Mouse (Mus musculus): Measurements from ENCODE around the gene Sned1. TPM values are rescaled to one million over a fixed set of nuclear protein-coding genes. Genes with fewer than 3 reads are reported as not detected.

The Sned1 gene
- polyA plus RNA-seq, 1 experiment from 2014 or later, result 7.5 TPM

DNA sequence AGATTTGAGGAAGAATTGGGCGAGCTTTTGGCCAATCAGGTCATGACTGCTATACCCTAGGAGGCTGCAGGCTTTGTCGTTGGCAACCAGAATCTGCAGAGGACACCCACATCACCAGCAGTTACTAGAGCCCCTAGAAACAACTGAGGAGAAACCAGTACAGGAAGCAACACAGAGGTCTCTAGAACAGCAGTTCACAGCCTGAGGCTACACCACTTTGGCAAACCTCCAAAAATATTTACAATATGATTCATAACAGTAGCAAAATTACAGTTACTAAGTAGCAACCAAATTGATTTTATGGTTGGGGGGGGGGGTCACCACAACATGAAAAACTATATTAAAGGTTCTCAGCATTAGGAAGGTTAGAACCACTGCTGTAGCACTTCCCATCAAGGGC lies 99.0 kb downstream of the Sned1 start:
- no peaks in the 10 kb centered on the region for H3K27me3 ChIP-seq (replicated peaks)
- no peak overlapping the region for H3K27ac ChIP-seq (replicated peaks)
- no peaks in the 10 kb centered on the region for H3K9me3 ChIP-seq (replicated peaks)
- H3K4me2 ChIP-seq, result no peak overlapping the region
- no peak overlapping the region for H3K4me3 ChIP-seq (replicated peaks)
- 89% methylated on average over 2 of the region's 2 CpGs for WGBS
- no peaks in the 10 kb centered on the region for H3K4me1 ChIP-seq
- peaks cover 6% of the 10 kb centered on the region for H3K36me3 ChIP-seq
- no peak for ATAC-seq (ENCODE audit: low FRiP score)
- H3K9ac ChIP-seq (replicated peaks), result no peak overlapping the region

DNA sequence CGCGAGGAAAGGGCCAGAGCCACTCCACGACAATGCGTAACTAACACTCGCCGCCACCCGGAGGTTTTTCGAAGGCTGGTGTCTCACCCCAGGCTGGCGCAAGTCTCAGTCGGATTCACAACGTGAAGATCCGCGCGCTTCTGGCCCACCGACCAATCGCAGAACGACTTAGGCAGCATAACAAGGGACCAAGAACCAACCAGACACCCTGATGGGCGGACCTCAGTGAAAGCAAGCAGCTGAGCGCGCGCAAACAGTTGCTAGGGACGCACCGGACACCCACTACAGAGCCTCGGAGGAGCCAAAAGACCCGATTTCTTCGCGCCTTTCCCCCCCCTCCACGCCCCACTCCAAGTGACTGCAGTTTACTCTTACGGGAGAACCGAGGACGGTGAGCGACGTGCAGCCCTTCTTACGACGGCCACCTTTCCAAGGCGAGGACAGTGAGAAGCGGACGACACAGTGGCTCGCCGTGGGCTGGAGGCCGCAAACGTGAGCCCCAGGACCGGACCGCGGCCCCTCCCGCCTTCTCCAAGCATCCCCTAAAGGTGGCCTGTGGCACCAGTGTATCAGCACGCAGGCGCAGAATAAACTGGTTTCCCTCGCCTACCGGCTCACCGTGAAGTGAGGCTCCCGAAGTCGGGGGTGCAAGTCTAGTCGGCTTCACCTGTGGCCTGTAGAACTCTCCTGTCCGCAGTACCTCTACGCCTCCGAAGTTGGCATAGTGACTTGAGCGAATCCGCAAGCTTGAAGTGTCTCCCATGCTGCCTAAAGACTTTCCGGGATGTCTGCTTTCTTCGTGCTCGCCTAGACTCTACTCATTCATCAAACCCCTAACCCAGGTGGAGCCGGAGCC lies 107.2 kb downstream of the Sned1 start, which contains the start of the genes Ppp1r7 and Pask:
Gene Ppp1r7, plus strand, starts transcription at position 207 of the 856 bp plus-strand sequence.
Gene Pask, minus strand, starts transcription at position 835 of the 856 bp plus-strand sequence.
- Histone ChIP-seq H3K4me3 (replicated peaks) (peak within 1 kb of the TSS; percentile 75), H3K36me3 (peaks cover 14% of the 10 kb centered on the region), H3K27me3 (replicated peaks) (no peaks in the 10 kb centered on the region), H3K9ac (replicated peaks) (peak within 1 kb of the TSS; percentile 78), H3K4me2 (peak within 1 kb of the TSS; percentile 93), H3K4me1 (peaks cover 24% of the 10 kb centered on the region), H3K9me3 (replicated peaks) (no peaks in the 10 kb centered on the region), H3K27ac (replicated peaks) (peak within 1 kb of the TSS; percentile 73)
- WGBS, result under 1% methylated on average over 63 of the region's 63 CpGs
- ATAC-seq (ENCODE audit: low FRiP score), result peak; percentile 97

DNA sequence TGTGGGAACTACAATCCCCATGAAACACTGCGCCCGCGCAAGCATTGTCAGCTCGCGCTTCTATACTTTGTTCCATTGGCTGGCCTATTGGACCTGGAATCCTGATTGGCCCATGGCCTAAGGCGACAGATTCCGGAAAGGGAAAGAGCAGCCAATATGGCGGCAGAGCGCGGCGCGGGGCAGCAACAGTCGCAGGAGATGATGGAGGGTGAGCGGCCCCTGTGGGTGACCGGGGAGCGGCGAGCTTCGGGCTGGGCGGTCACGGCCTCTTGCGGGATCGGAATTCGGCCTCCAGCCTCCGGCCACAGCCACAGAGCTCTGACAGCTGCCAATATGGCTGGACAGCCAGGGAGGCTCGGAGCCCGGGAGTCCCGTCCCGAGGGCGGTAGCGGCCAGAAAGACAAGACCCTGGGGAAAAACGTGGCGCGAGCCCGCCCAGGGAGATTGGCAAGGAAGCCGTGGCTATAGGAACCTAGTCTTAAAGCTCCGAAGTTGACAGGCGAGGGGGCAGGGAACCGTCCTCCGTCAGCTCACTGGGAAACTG lies 107.9 kb downstream of the Sned1 start:
- H3K4me1 ChIP-seq, result peaks cover 24% of the 10 kb centered on the region
- H3K27ac ChIP-seq (replicated peaks), result peak overlapping the region; percentile 73
- under 1% methylated on average over 39 of the region's 39 CpGs for WGBS
- H3K36me3 ChIP-seq, result peaks cover 19% of the 10 kb centered on the region
- ATAC-seq (ENCODE audit: low FRiP score), result peak; percentile 99
- no peaks in the 10 kb centered on the region for H3K27me3 ChIP-seq (replicated peaks)
- peak overlapping the region; percentile 78 for H3K9ac ChIP-seq (replicated peaks)
- no peaks in the 10 kb centered on the region for H3K9me3 ChIP-seq (replicated peaks)
- H3K4me3 ChIP-seq (replicated peaks), result peak overlapping the region; percentile 75
- H3K4me2 ChIP-seq, result peak overlapping the region; percentile 93

DNA sequence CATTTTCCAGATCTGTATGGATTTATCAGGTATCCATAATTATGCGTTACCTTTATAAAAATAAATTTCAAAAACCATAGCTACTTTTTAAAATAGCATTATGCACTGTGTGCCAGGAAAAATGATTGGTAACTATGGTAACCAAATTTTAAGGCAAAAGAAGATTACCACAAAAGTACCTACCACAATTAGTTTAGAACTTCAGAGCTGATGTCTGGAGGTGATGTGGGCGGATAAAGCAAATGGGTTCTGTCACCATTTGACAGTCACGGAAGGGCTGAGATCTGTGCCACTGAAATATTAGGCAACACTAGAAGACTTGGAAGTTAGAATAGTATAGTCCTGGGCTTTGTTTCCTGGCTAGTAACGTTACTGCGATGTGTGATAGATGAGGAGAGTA lies 111.5 kb downstream of the Sned1 start:
- no peak for ATAC-seq (ENCODE audit: low FRiP score)
- Histone ChIP-seq H3K4me1 (peaks cover 18% of the 10 kb centered on the region), H3K9ac (replicated peaks) (no peak overlapping the region), H3K27me3 (replicated peaks) (no peaks in the 10 kb centered on the region), H3K27ac (replicated peaks) (no peak overlapping the region), H3K9me3 (replicated peaks) (no peaks in the 10 kb centered on the region), H3K36me3 (peaks cover 48% of the 10 kb centered on the region), H3K4me3 (replicated peaks) (no peak overlapping the region), H3K4me2 (no peak overlapping the region)
- WGBS, result 94% methylated on average over 5 of the region's 5 CpGs

DNA sequence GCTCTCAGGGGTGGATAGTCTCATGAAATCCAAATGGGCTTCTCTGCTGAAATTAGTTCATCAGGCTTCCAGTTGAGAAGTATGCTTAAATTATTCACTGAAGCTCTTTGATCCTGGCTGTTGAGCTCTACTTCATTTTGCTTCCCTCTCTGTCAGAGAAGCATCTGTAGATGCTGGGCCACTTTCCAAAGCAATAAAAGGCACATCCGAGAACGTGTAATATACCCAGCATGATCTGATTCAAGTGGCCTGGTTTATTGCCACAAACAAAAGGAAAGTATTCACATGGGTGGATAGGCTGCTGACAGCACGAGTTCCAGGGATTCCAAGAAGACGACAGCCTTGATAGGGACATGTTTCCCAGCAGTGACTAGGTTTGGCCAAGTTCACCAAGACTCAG lies 114.1 kb downstream of the Sned1 start:
- H3K4me1 ChIP-seq, result peaks cover 7% of the 10 kb centered on the region
- peaks cover 70% of the 10 kb centered on the region for H3K36me3 ChIP-seq
- no peak for ATAC-seq (ENCODE audit: low FRiP score)
- 20% methylated on average over 4 of the region's 4 CpGs for WGBS
- H3K27me3 ChIP-seq (replicated peaks), result no peaks in the 10 kb centered on the region
- no peak overlapping the region; the same call in 1 of the 2 replicates for H3K27ac ChIP-seq (replicated peaks)
- H3K9ac ChIP-seq (replicated peaks), result no peak overlapping the region
- H3K4me2 ChIP-seq, result no peak overlapping the region
- H3K9me3 ChIP-seq (replicated peaks), result no peaks in the 10 kb centered on the region
- H3K4me3 ChIP-seq (replicated peaks), result no peak overlapping the region

Small RNAs within 50 kb of the gene (microRNA-seq; reads per million reads assigned to microRNA genes)
- gene Mir6901 (not detected), gene Mir6902 (not detected)

Other genes with a start within 250 kb of the Sned1 start
- gene Aqp12, start 229.5 kb upstream of the Sned1 start, polyA plus RNA-seq (2015; fragmentation: Nextera tagmentation; extraction: Ambion mirVana), result not detected in 2 replicates
- 433 and 485 TPM in 2 replicates for gene Kif1a, start 133.9 kb upstream of the Sned1 start, polyA plus RNA-seq (2015; fragmentation: Nextera tagmentation; extraction: Ambion mirVana)
- not detected in 2 replicates for gene Agxt, start 100.6 kb upstream of the Sned1 start, polyA plus RNA-seq (2015; fragmentation: Nextera tagmentation; extraction: Ambion mirVana)
- gene 2310007B03Rik, start 74.9 kb upstream of the Sned1 start, polyA plus RNA-seq (2015; fragmentation: Nextera tagmentation; extraction: Ambion mirVana), result 0.10 and 0.75 TPM in 2 replicates
- 0.23 and 0.32 TPM in 2 replicates for gene Crocc2, start 67.1 kb upstream of the Sned1 start, polyA plus RNA-seq (2015; fragmentation: Nextera tagmentation; extraction: Ambion mirVana)
- gene Mterf4, start 70.1 kb downstream of the Sned1 start, polyA plus RNA-seq (2015; fragmentation: Nextera tagmentation; extraction: Ambion mirVana), result 34.2 and 34.6 TPM in 2 replicates
- gene Ppp1r7, start 107.0 kb downstream of the Sned1 start, polyA plus RNA-seq (2015; fragmentation: Nextera tagmentation; extraction: Ambion mirVana), result 52.7 and 54.1 TPM in 2 replicates
- gene Pask, start 107.6 kb downstream of the Sned1 start, polyA plus RNA-seq (2015; fragmentation: Nextera tagmentation; extraction: Ambion mirVana), result 5.1 and 7.7 TPM in 2 replicates
- gene Ano7, start 138.1 kb downstream of the Sned1 start, polyA plus RNA-seq (2015; fragmentation: Nextera tagmentation; extraction: Ambion mirVana), result 1.4 TPM in 2 replicates
- gene Hdlbp, start 243.0 kb downstream of the Sned1 start, polyA plus RNA-seq (2015; fragmentation: Nextera tagmentation; extraction: Ambion mirVana), result 70.8 and 85.2 TPM in 2 replicates